Mouse (Mus musculus) forebrain, embryonic 13.5 days (tissue): ENCODE measurements around the gene Clec16a. TPM values are rescaled to one million over a fixed set of nuclear protein-coding genes. Genes with fewer than 3 reads are reported as not detected.

Experiments
- ATAC-seq: fragments of 200-750 bp; cut with Nextera tagmentation; 2 replicates; pipeline ENCODE4 v1.8.0; 2017
- H3K27ac ChIP-seq: fragments of 300-500 bp; sonication (generic); 2 replicates; pipeline ENCODE4 v1.5.1; 2015; ENCODE audit warnings: inconsistent platforms, mild to moderate bottlenecking, moderate library complexity
- H3K27me3 ChIP-seq: fragments of 300-500 bp; sonication (generic); 2 replicates; pipeline ENCODE4 v1.6.1; 2015; ENCODE audit warnings: mild to moderate bottlenecking, inconsistent platforms
- H3K36me3 ChIP-seq: fragments of 300-500 bp; sonication (generic); 2 replicates; pipeline ENCODE4 v1.6.1; 2015; ENCODE audit warnings: mild to moderate bottlenecking, inconsistent platforms; ENCODE audit not compliant: poor library complexity, severe bottlenecking
- H3K4me1 ChIP-seq: fragments of 300-500 bp; sonication (generic); 2 replicates; pipeline ENCODE4 v1.6.1; 2015; ENCODE audit warnings: inconsistent platforms
- H3K4me2 ChIP-seq: fragments of 300-500 bp; sonication (generic); 2 replicates; pipeline ENCODE4 v1.6.1; 2015; ENCODE audit warnings: inconsistent platforms, mild to moderate bottlenecking, moderate library complexity
- H3K4me3 ChIP-seq: fragments of 300-500 bp; sonication (generic); 2 replicates; pipeline ENCODE4 v1.5.1; 2015; ENCODE audit warnings: mild to moderate bottlenecking, inconsistent platforms
- H3K9ac ChIP-seq: fragments of 300-500 bp; sonication (generic); 2 replicates; pipeline ENCODE4 v1.6.1; 2015; ENCODE audit warnings: mild to moderate bottlenecking, inconsistent platforms
- H3K9me3 ChIP-seq: fragments of 300-500 bp; sonication (generic); replicated peaks from 2 replicates; pipeline ENCODE4 v1.6.1; 2016; ENCODE audit warnings: inconsistent platforms
- WGBS: fragments of 180-500 bp; shearing (Covaris S2); methylation state at CpG from one replicate; pipeline ENCODE4 v1.1.7; 2015; 5-methylcytosine and 5-hydroxymethylcytosine counted together
- polyA plus RNA-seq: library from polyadenylated mRNA; unstranded; fragments of >200 nt; fragmentation: Nextera tagmentation; extraction: Ambion mirVana; gene quantifications from 2 replicates; pipeline ENCODE4 v1.2.1, GENCODE M21; 2015

The Clec16a gene
- polyA plus RNA-seq, 1 experiment from 2014 or later: 61.7 TPM

DNA sequence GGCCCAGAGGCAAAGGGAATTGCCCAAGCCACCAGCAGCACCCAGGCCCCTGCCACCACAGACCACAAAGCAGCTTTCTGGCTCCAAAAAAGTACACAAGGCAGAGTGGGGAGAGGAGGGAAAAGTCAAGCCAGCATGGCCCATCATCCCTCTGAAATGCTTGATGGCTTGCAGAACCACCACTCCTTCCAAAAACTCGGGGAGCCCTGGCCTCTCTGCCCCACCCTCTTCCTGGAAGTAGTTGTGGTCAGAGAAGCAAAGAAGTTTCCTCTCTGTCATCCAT lies 238.0 kb downstream of the Clec16a start:
- Histone ChIP-seq H3K4me2 (no peak overlapping the region), H3K27me3 (peaks cover 23% of the 10 kb centered on the region), H3K27ac (no peak overlapping the region), H3K36me3 (no peaks in the 10 kb centered on the region), H3K9ac (no peak overlapping the region), H3K4me3 (no peak overlapping the region), H3K4me1 (peaks cover 35% of the 10 kb centered on the region), H3K9me3 (no peaks in the 10 kb centered on the region)
- ATAC-seq: no peak
- 61% methylated on average over 1 of the region's 1 CpGs for WGBS

GRCm38 (mm10) chr16:10783451-10783850 lies 238.3 kb downstream of the Clec16a start:
- WGBS: 74% methylated on average over 8 of the region's 8 CpGs
- ATAC-seq: no peak

GRCm38 (mm10) chr16:10783883-10784792 lies 239.0 kb downstream of the Clec16a start:
- no peaks in the 10 kb centered on the region for H3K9me3 ChIP-seq
- H3K9ac ChIP-seq: peak overlapping the region; percentile 73
- peaks cover 23% of the 10 kb centered on the region for H3K27me3 ChIP-seq
- WGBS: 3% methylated on average over 80 of the region's 81 CpGs
- peak overlapping the region; percentile 69 for H3K4me3 ChIP-seq
- peak overlapping the region; percentile 93 for H3K4me2 ChIP-seq
- no peak for ATAC-seq
- peaks cover 35% of the 10 kb centered on the region for H3K4me1 ChIP-seq
- H3K27ac ChIP-seq: no peak overlapping the region
- no peaks in the 10 kb centered on the region for H3K36me3 ChIP-seq

More at GRCm38 (mm10) chr16:10783451-10783850, 238.3 kb downstream of the Clec16a start:
- H3K9me3 ChIP-seq: no peaks in the 10 kb centered on the region
- H3K9ac ChIP-seq: no peak overlapping the region
- H3K4me2 ChIP-seq: peak overlapping the region; percentile 93; the same call in 1 of the 2 replicates
- H3K4me1 ChIP-seq: peaks cover 35% of the 10 kb centered on the region
- H3K27ac ChIP-seq: no peak overlapping the region
- H3K4me3 ChIP-seq: no peak overlapping the region
- peaks cover 23% of the 10 kb centered on the region for H3K27me3 ChIP-seq
- H3K36me3 ChIP-seq: no peaks in the 10 kb centered on the region

GRCm38 (mm10) chr16:10784793-10785370 lies 239.7 kb downstream of the Clec16a start:
- peak overlapping the region; percentile 80 for H3K27ac ChIP-seq
- WGBS: under 1% methylated on average over 40 of the region's 55 CpGs
- H3K9ac ChIP-seq: peak overlapping the region; percentile 73
- no peaks in the 10 kb centered on the region for H3K36me3 ChIP-seq
- no peaks in the 10 kb centered on the region for H3K9me3 ChIP-seq
- H3K27me3 ChIP-seq: peaks cover 23% of the 10 kb centered on the region
- ATAC-seq: peak; percentile 75
- H3K4me2 ChIP-seq: peak overlapping the region; percentile 93
- peak overlapping the region; percentile 69 for H3K4me3 ChIP-seq
- H3K4me1 ChIP-seq: peaks cover 35% of the 10 kb centered on the region

- Histone ChIP-seq H3K9me3 (no peaks in the 10 kb centered on the region), H3K9ac (peak within 1 kb of the TSS; percentile 73), H3K27me3 (peaks cover 23% of the 10 kb centered on the region), H3K4me3 (peak within 1 kb of the TSS; percentile 69), H3K4me2 (peak within 1 kb of the TSS; percentile 93), H3K27ac (peak within 1 kb of the TSS; percentile 80), H3K4me1 (peaks cover 35% of the 10 kb centered on the region), H3K36me3 (no peaks in the 10 kb centered on the region)
- under 1% methylated on average over 56 of the region's 59 CpGs for WGBS
- ATAC-seq: peak; percentile 88
These were observed 240.5 kb downstream of the Clec16a start, which contains the start of gene Socs1 for GRCm38 (mm10) chr16:10785371-10786231. Socs1 (minus strand) TSS chr16:10785536.

GRCm38 (mm10) chr16:10786288-10786687 lies 241.1 kb downstream of the Clec16a start:
- Histone ChIP-seq H3K36me3 (no peaks in the 10 kb centered on the region), H3K9me3 (no peaks in the 10 kb centered on the region), H3K27me3 (peaks cover 23% of the 10 kb centered on the region), H3K4me3 (peak overlapping the region; percentile 69), H3K9ac (peak overlapping the region; percentile 73), H3K27ac (peak overlapping the region; percentile 80; the same call in 1 of the 2 replicates), H3K4me2 (peak overlapping the region; percentile 93), H3K4me1 (peaks cover 35% of the 10 kb centered on the region)
- peak; percentile 56 for ATAC-seq
- under 1% methylated on average over 9 of the region's 9 CpGs for WGBS

- ATAC-seq: no peak
- H3K36me3 ChIP-seq: no peaks in the 10 kb centered on the region
- H3K4me2 ChIP-seq: peak overlapping the region; percentile 93; the same call in 1 of the 2 replicates
- H3K4me3 ChIP-seq: no peak overlapping the region
- H3K27ac ChIP-seq: no peak overlapping the region
- peaks cover 23% of the 10 kb centered on the region for H3K27me3 ChIP-seq
- no peaks in the 10 kb centered on the region for H3K9me3 ChIP-seq
- H3K4me1 ChIP-seq: peaks cover 29% of the 10 kb centered on the region
- WGBS: 69% methylated on average over 4 of the region's 4 CpGs
- H3K9ac ChIP-seq: no peak overlapping the region
These were observed 241.8 kb downstream of the Clec16a start for GRCm38 (mm10) chr16:10786782-10787547.

GRCm38 (mm10) chr16:10787548-10788058 lies 242.5 kb downstream of the Clec16a start:
- Histone ChIP-seq H3K9me3 (no peaks in the 10 kb centered on the region), H3K27ac (no peak overlapping the region), H3K4me1 (peaks cover 23% of the 10 kb centered on the region), H3K4me3 (no peak overlapping the region), H3K4me2 (no peak overlapping the region), H3K9ac (no peak overlapping the region), H3K27me3 (peaks cover 22% of the 10 kb centered on the region), H3K36me3 (no peaks in the 10 kb centered on the region)
- WGBS: 85% methylated on average over 7 of the region's 7 CpGs
- ATAC-seq: no peak

DNA sequence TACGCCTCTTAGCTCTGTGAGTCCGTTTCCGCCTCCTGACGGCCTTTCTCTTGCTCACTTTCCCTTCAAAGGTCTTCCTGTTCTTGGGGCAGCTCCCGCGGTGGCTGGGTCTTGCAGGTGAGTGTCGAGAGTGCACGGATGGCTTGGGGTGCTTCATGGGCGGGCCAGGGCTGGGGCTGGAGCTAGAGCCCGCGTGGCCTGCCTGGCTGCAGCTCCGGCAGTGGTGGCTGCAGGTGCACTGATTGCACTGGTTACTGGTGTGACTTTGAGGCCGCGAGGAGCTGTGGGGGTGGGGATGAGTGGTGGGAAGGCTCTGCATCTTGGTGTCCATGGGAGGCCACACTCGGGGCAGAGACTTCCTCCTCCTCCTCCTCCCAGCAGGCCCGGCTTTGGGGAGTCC lies 243.1 kb downstream of the Clec16a start, which contains the start of gene Tnp2:
Gene Tnp2 (minus strand): TSS at position 390 of the 400 bp plus-strand sequence.
- Histone ChIP-seq H3K27ac (no peak within 1 kb of the TSS), H3K4me2 (no peak within 1 kb of the TSS), H3K4me1 (peaks cover 17% of the 10 kb centered on the region), H3K27me3 (peaks cover 15% of the 10 kb centered on the region), H3K9me3 (no peaks in the 10 kb centered on the region), H3K36me3 (no peaks in the 10 kb centered on the region), H3K4me3 (no peak within 1 kb of the TSS), H3K9ac (no peak within 1 kb of the TSS)
- no peak for ATAC-seq
- WGBS: 55% methylated on average over 15 of the region's 16 CpGs

DNA sequence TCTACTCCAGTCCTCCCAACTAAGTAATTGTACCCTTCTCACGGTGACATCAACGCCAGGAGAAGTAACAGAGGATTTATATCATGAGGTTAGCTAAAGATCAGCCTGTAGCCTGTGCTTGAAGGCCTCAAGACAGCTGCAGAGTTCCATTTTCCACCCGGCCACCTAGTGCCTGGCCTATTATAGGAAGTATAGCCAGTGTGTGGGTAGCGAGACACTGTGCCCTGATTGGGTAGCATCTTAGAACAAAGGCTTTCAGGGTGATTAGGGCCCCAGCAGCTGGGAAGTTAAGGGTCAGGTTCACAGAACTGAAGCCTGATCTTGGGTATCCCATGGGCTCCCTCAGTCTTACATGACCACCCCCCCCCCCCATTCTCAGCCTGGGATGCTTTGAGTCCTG lies 243.7 kb downstream of the Clec16a start:
- Histone ChIP-seq H3K9ac (no peak overlapping the region), H3K4me1 (peaks cover 15% of the 10 kb centered on the region), H3K27ac (no peak overlapping the region), H3K27me3 (peaks cover 10% of the 10 kb centered on the region), H3K4me2 (no peak overlapping the region), H3K4me3 (no peak overlapping the region), H3K36me3 (no peaks in the 10 kb centered on the region), H3K9me3 (no peaks in the 10 kb centered on the region)
- WGBS: 34% methylated on average over 4 of the region's 4 CpGs
- no peak for ATAC-seq

DNA sequence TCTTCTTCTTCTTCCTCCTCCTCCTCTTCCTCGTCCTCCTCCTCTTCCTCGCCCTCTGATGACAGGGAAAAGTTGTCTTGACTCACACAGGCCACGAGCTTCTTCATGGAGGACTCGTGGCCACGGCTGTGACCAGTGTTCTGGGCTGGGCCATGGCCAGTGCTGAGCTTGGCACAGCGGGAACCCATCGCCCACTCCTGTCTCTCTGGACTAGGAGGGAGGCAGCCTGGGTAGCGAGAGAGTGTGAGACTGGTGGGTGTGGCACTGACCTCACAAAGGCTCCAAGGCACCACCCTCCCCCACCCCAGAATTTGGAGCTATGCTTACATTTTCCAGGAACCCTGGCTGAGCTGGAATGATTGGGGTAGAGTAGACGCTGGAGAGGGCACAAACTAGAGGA lies 245.6 kb downstream of the Clec16a start, which contains the start of gene Prm3:
Gene Prm3 (minus strand): TSS at position 213 of the 400 bp plus-strand sequence.
- Histone ChIP-seq H3K36me3 (no peaks in the 10 kb centered on the region), H3K9ac (no peak within 1 kb of the TSS), H3K4me2 (no peak within 1 kb of the TSS), H3K4me3 (no peak within 1 kb of the TSS), H3K27ac (no peak within 1 kb of the TSS), H3K27me3 (no peaks in the 10 kb centered on the region), H3K9me3 (no peaks in the 10 kb centered on the region), H3K4me1 (0 out of 2 replicates have a peak, but pooled peaks cover 5% of the 10 kb centered on the region)
- 72% methylated on average over 9 of the region's 9 CpGs for WGBS
- no peak for ATAC-seq
